Mouse (Mus musculus) heart, postnatal 0 days (tissue): ENCODE measurements around the gene Brca1. TPM values are rescaled to one million over a fixed set of nuclear protein-coding genes. Genes with fewer than 3 reads are reported as not detected.
A peak's percentile ranks its signal among the peaks of the same experiment; 100 is the strongest.

Experiments used
- ATAC-seq: fragments of 200-750 bp; cut with Nextera tagmentation; 2 replicates; pipeline ENCODE4 v1.8.0; 2017; ENCODE audit warnings: low read depth, moderate number of reproducible peaks, moderate library complexity; ENCODE audit not compliant: insufficient read depth
- DNase-seq: peaks from one replicate; pipeline ENCODE4 v3.0.0-alpha.2; 2016; ENCODE audit warnings: low spot score
- H3K27ac ChIP-seq: fragments of 300-500 bp; sonication (generic); 2 replicates; pipeline ENCODE4 v1.5.1; 2014; ENCODE audit warnings: low read depth, mild to moderate bottlenecking
- H3K27me3 ChIP-seq: fragments of 300-500 bp; sonication (generic); 2 replicates; pipeline ENCODE4 v1.6.1; 2014; ENCODE audit warnings: low read length, mixed read lengths; ENCODE audit not compliant: control insufficient read depth, insufficient read depth
- H3K36me3 ChIP-seq: fragments of 300-500 bp; sonication (generic); replicated peaks from 2 replicates; pipeline ENCODE4 v1.6.1; 2014; ENCODE audit warnings: low read length, mixed read lengths; ENCODE audit not compliant: control insufficient read depth, insufficient read depth
- H3K4me1 ChIP-seq: fragments of 300-500 bp; sonication (generic); 2 replicates; pipeline ENCODE4 v1.6.1; 2014; ENCODE audit warnings: antibody characterized with exemption; ENCODE audit not compliant: control insufficient read depth, insufficient read depth
- H3K4me2 ChIP-seq: fragments of 300-500 bp; sonication (generic); 2 replicates; pipeline ENCODE4 v1.6.1; 2014; ENCODE audit warnings: low read depth, mild to moderate bottlenecking, low read length, moderate library complexity
- H3K4me3 ChIP-seq: fragments of 300-500 bp; sonication (generic); 2 replicates; pipeline ENCODE4 v1.5.1; 2014; ENCODE audit warnings: low read depth, low read length
- H3K9ac ChIP-seq: fragments of 300-500 bp; sonication (generic); replicated peaks from 2 replicates; pipeline ENCODE4 v1.6.1; 2014; ENCODE audit warnings: low read depth, low read length, mixed read lengths
- H3K9me3 ChIP-seq: fragments of 300-500 bp; sonication (generic); replicated peaks from 2 replicates; pipeline ENCODE4 v1.6.1; 2016; ENCODE audit warnings: low read length; ENCODE audit not compliant: control insufficient read depth
- CTCF ChIP-seq: IDR thresholded peaks from 2 replicates; pipeline ENCODE4 v1.5.1; 2016; ENCODE audit warnings: antibody characterized with exemption, control low read depth, low read depth
- EP300 ChIP-seq: IDR thresholded peaks from 2 replicates; pipeline ENCODE4 v1.6.1; 2016; ENCODE audit warnings: antibody characterized with exemption, low read depth
- WGBS: fragments of 180-500 bp; shearing (Covaris S2); extraction: QIAGEN DNeasy Blood & Tissue Kit; methylation state at CpG from one replicate; pipeline ENCODE4 v1.1.7; 2014; 5-methylcytosine and 5-hydroxymethylcytosine counted together
- polyA plus RNA-seq: library from polyadenylated mRNA; unstranded; fragments of >200 nt; fragmentation: Nextera tagmentation; extraction: Ambion mirVana; gene quantifications from 2 replicates; pipeline ENCODE4 v1.2.1, GENCODE M21; 2015
- total RNA-seq: library from RNA; depleted of rRNA; stranded (reverse); fragments of >200 nt; gene quantifications from 2 replicates; pipeline ENCODE4 v1.2.3, GENCODE M21; 2014; ENCODE audit warnings: low replicate concordance

The Brca1 gene
- total and polyA plus RNA-seq, 2 experiments from 2014 or later, result 0.94 to 4.7 TPM

- Histone ChIP-seq H3K4me3 (no peak overlapping the region), H3K36me3 (peaks cover 48% of the 10 kb centered on the region), H3K9me3 (no peaks in the 10 kb centered on the region), H3K27me3 (no peaks in the 10 kb centered on the region), H3K4me1 (peaks cover 5% of the 10 kb centered on the region), H3K4me2 (no peak overlapping the region), H3K9ac (no peak overlapping the region), H3K27ac (no peak overlapping the region)
- WGBS, result 53% methylated on average over 6 of the region's 6 CpGs
- no peak for DNase-seq
- no peak for TF ChIP-seq CTCF
- no peak for TF ChIP-seq EP300
- no peak for ATAC-seq
Observed at GRCm38 (mm10) chr11:101581081-101581764, 29.5 kb upstream of the Brca1 start.

GRCm38 (mm10) chr11:101576116-101576515, 24.4 kb upstream of the Brca1 start:
- Histone ChIP-seq H3K4me2 (no peak overlapping the region), H3K9me3 (no peaks in the 10 kb centered on the region), H3K4me3 (no peak overlapping the region), H3K36me3 (peaks cover 96% of the 10 kb centered on the region), H3K9ac (no peak overlapping the region), H3K27me3 (no peaks in the 10 kb centered on the region), H3K27ac (no peak overlapping the region), H3K4me1 (no peaks in the 10 kb centered on the region)
- WGBS, result 77% methylated on average over 6 of the region's 6 CpGs
- DNase-seq, result no peak
- 0 out of 2 replicates have a peak, but pooled peaks have one; percentile 4 for TF ChIP-seq CTCF
- no peak for TF ChIP-seq EP300
- no peak for ATAC-seq

GRCm38 (mm10) chr11:101568421-101568820, 16.7 kb upstream of the Brca1 start:
- H3K27me3 ChIP-seq, result no peaks in the 10 kb centered on the region
- no peak overlapping the region for H3K27ac ChIP-seq
- H3K4me2 ChIP-seq, result no peak overlapping the region
- no peak overlapping the region for H3K9ac ChIP-seq
- DNase-seq, result no peak
- H3K4me3 ChIP-seq, result no peak overlapping the region
- no peaks in the 10 kb centered on the region for H3K9me3 ChIP-seq
- WGBS, result 69% methylated on average over 3 of the region's 3 CpGs
- no peaks in the 10 kb centered on the region for H3K4me1 ChIP-seq
- no peak for TF ChIP-seq CTCF
- TF ChIP-seq EP300, result no peak
- H3K36me3 ChIP-seq, result peaks cover 94% of the 10 kb centered on the region
- no peak for ATAC-seq

- 27% methylated on average over 5 of the region's 5 CpGs for WGBS
- Histone ChIP-seq H3K27ac (no peak overlapping the region), H3K4me2 (no peak overlapping the region), H3K36me3 (peaks cover 89% of the 10 kb centered on the region), H3K9ac (no peak overlapping the region), H3K4me1 (no peaks in the 10 kb centered on the region), H3K4me3 (no peak overlapping the region), H3K27me3 (no peaks in the 10 kb centered on the region), H3K9me3 (no peaks in the 10 kb centered on the region)
- no peak for ATAC-seq
- TF ChIP-seq EP300 (no peak), CTCF (peak; percentile 86)
- peak; percentile 58 for DNase-seq
Observed at GRCm38 (mm10) chr11:101562391-101562790, 10.6 kb upstream of the Brca1 start.

DNA sequence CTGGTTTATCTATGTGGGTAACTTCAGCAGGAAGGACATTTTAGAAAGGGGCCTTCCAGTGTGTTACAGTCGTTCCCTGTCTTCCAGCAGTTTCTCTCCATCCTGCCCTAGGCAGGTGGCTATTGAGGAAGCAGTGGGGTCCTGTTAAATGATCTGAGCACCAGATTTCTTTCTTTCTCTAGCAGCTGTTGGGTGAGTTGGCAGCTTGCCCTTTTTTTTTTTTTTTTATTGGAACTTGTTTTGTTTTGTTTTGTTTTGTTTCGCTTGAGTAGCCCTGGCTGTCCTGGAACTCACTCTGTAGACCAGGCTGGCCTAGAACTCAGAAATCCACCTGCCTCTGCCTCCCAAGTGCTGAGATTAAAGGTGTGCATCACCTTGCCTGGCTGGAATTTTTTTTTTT, 5.2 kb upstream of the Brca1 start:
- no peaks in the 10 kb centered on the region for H3K9me3 ChIP-seq
- no peak overlapping the region for H3K4me3 ChIP-seq
- WGBS, result 73% methylated on average over 2 of the region's 2 CpGs
- no peak for ATAC-seq
- H3K36me3 ChIP-seq, result peaks cover 55% of the 10 kb centered on the region
- no peak overlapping the region for H3K4me2 ChIP-seq
- H3K9ac ChIP-seq, result no peak overlapping the region
- H3K27ac ChIP-seq, result no peak overlapping the region
- H3K4me1 ChIP-seq, result peaks cover 14% of the 10 kb centered on the region; the same call in 1 of the 2 replicates
- H3K27me3 ChIP-seq, result no peaks in the 10 kb centered on the region
- no peak for DNase-seq
- TF ChIP-seq CTCF, result no peak
- TF ChIP-seq EP300, result no peak

DNA sequence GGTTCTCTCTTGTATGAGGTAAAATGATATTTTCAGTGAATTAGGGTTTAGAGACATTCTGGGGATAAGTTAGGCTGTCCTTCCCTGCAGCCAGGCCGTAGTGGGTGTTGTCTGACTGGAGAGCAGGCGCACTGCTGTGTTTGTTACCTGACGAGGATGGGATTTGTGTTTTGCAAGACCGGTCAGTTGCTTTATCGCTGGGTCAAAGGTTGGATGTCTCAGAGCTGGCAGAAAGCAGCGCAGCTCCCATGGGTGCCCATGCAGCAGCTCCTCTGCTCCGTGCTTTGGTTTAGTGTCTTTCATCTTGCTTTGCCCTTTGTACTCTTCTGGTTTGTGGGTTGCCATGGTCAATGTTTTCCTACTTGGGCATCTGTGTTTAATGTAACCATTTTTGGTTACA, 4.8 kb upstream of the Brca1 start:
- Histone ChIP-seq H3K9me3 (no peaks in the 10 kb centered on the region), H3K27ac (no peak overlapping the region), H3K4me3 (no peak overlapping the region), H3K27me3 (no peaks in the 10 kb centered on the region), H3K4me2 (no peak overlapping the region), H3K4me1 (peaks cover 14% of the 10 kb centered on the region; the same call in 1 of the 2 replicates), H3K36me3 (peaks cover 51% of the 10 kb centered on the region), H3K9ac (no peak overlapping the region)
- WGBS, result 91% methylated on average over 7 of the region's 7 CpGs
- ATAC-seq (no peak), DNase-seq (no peak)
- TF ChIP-seq CTCF (no peak), EP300 (no peak)
